Mouse (Mus musculus) heart, embryonic 16.5 days (tissue): ENCODE data around the gene Tmem8. TPM values are rescaled to one million over a fixed set of nuclear protein-coding genes. Genes with fewer than 3 reads are reported as not detected.

Source experiments
- ATAC-seq: fragments of 200-750 bp; cut with Nextera tagmentation; replicated peaks from 2 replicates; pipeline ENCODE4 v1.8.0; 2017; ENCODE audit warnings: moderate number of reproducible peaks; ENCODE audit not compliant: insufficient read depth, low FRiP score; ENCODE audit errors: extremely low read depth
- H3K27ac ChIP-seq: fragments of 300-500 bp; sonication (generic); 2 replicates; pipeline ENCODE4 v1.5.1; 2014; ENCODE audit warnings: mild to moderate bottlenecking, low read length, control low read depth, moderate library complexity
- H3K27me3 ChIP-seq: fragments of 300-500 bp; sonication (generic); 2 replicates; pipeline ENCODE4 v1.6.1; 2014; ENCODE audit warnings: low read length, mixed read lengths; ENCODE audit not compliant: control insufficient read depth, insufficient read depth
- H3K36me3 ChIP-seq: fragments of 300-500 bp; sonication (generic); 2 replicates; pipeline ENCODE4 v1.6.1; 2014; ENCODE audit not compliant: control insufficient read depth, insufficient read depth
- H3K4me1 ChIP-seq: fragments of 300-500 bp; sonication (generic); 2 replicates; pipeline ENCODE4 v1.6.1; 2014; ENCODE audit warnings: low read length, mixed read lengths; ENCODE audit not compliant: control insufficient read depth, insufficient read depth
- H3K4me2 ChIP-seq: fragments of 300-500 bp; sonication (generic); 2 replicates; pipeline ENCODE4 v1.6.1; 2014; ENCODE audit warnings: low read depth, mild to moderate bottlenecking, control low read depth, low read length
- H3K4me3 ChIP-seq: fragments of 300-500 bp; sonication (generic); 2 replicates; pipeline ENCODE4 v1.5.1; 2014; ENCODE audit warnings: mild to moderate bottlenecking, control low read depth, low read length
- H3K9ac ChIP-seq: fragments of 300-500 bp; sonication (generic); 2 replicates; pipeline ENCODE4 v1.6.1; 2014; ENCODE audit warnings: low read length, control low read depth
- H3K9me3 ChIP-seq: fragments of 300-500 bp; sonication (generic); replicated peaks from 2 replicates; pipeline ENCODE4 v1.6.1; 2016; ENCODE audit warnings: low read length; ENCODE audit not compliant: control insufficient read depth
- WGBS: fragments of 180-500 bp; shearing (Covaris S2); extraction: QIAGEN DNeasy Blood & Tissue Kit; methylation state at CpG from one replicate; pipeline ENCODE4 v1.1.7; 2014; 5-methylcytosine and 5-hydroxymethylcytosine counted together
- polyA plus RNA-seq: library from polyadenylated mRNA; unstranded; fragments of >200 nt; fragmentation: Nextera tagmentation; extraction: Ambion mirVana; gene quantifications from 2 replicates; pipeline ENCODE4 v1.2.1, GENCODE M21; 2015

Gene Tmem8
- polyA plus RNA-seq, result 0.87 and 1.0 TPM in 2 replicates

- Histone ChIP-seq H3K27ac (no peak within 1 kb of the TSS), H3K27me3 (peaks cover 73% of the 10 kb centered on the region), H3K9ac (peak within 1 kb of the TSS; percentile 75), H3K4me1 (peaks cover 7% of the 10 kb centered on the region; the same call in 1 of the 2 replicates), H3K36me3 (no peaks in the 10 kb centered on the region), H3K9me3 (no peaks in the 10 kb centered on the region), H3K4me3 (peak within 1 kb of the TSS; percentile 72), H3K4me2 (peak within 1 kb of the TSS; percentile 86)
- under 1% methylated on average over 75 of the region's 75 CpGs for WGBS
- peak; percentile 69 for ATAC-seq
These were observed at the start of gene Tmem8 for GRCm38 (mm10) chr17:26113181-26113948. TSS of gene Tmem8 (plus strand) at chr17:26113299.

DNA sequence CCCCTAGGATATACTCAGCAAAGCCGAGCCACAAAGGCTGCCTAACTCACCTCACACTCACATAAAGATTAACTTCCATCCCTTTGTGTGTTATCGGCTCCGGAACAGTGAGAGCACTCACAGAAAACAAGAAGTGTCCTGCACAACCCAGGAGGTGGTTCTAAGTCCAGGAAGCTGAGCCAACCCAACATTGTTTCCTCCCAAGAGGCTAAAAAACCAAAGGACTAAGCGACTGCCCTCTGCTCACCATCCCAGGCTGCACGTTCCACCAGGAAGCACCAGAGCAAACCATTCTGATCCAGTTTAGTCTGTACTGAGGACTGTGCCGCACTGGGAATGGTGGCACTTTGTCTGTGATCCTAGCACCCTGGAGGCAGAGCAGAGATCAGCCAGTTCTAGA is 48.2 kb upstream of the Tmem8 start:
- Histone ChIP-seq H3K27ac (peak overlapping the region; percentile 56; the same call in 1 of the 2 replicates), H3K27me3 (no peaks in the 10 kb centered on the region), H3K4me2 (peak overlapping the region; percentile 30; the same call in 1 of the 2 replicates), H3K9ac (0 out of 2 replicates have a peak overlapping the region, but pooled peaks have one; percentile 23), H3K4me3 (no peak overlapping the region), H3K36me3 (no peaks in the 10 kb centered on the region), H3K9me3 (no peaks in the 10 kb centered on the region), H3K4me1 (peaks cover 34% of the 10 kb centered on the region)
- ATAC-seq, result no peak
- 63% methylated on average over 6 of the region's 6 CpGs for WGBS

DNA sequence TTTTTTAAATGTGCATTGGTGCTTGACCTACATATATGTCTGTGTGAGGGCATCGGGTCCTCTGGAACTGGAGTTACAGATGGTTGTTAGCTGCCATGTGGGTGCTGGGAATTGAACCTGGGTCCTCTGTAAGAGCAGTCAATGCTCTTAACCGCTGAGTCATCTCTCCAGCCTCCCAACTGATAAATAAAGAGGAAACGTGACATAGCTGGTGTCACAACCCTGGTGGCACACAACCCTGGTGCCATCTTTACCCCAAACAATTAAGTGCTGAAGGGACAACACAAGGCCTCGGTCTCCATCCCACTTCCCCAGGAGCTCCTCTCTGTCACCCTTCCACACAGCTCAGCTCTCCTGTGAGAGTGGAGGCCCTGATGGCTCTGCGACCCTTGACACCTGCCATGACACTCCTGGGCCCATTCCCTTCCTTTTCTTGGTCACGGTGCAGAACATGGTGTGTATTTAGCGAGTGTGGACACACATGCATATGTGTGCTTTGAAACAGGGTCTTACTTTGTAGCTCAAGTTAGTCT is 46.5 kb upstream of the Tmem8 start:
- no peak for ATAC-seq
- peak overlapping the region; percentile 99 for H3K4me2 ChIP-seq
- peak overlapping the region; percentile 78 for H3K4me3 ChIP-seq
- H3K9me3 ChIP-seq, result no peaks in the 10 kb centered on the region
- H3K9ac ChIP-seq, result no peak overlapping the region
- H3K27me3 ChIP-seq, result 0 out of 2 replicates have a peak, but pooled peaks cover 3% of the 10 kb centered on the region
- 93% methylated on average over 7 of the region's 7 CpGs for WGBS
- H3K27ac ChIP-seq, result no peak overlapping the region
- H3K4me1 ChIP-seq, result peaks cover 38% of the 10 kb centered on the region
- no peaks in the 10 kb centered on the region for H3K36me3 ChIP-seq

- Histone ChIP-seq H3K27me3 (peaks cover 5% of the 10 kb centered on the region; the same call in 1 of the 2 replicates), H3K9me3 (no peaks in the 10 kb centered on the region), H3K36me3 (no peaks in the 10 kb centered on the region), H3K4me2 (peak overlapping the region; percentile 99), H3K4me1 (peaks cover 38% of the 10 kb centered on the region), H3K4me3 (peak overlapping the region; percentile 78), H3K9ac (peak overlapping the region; percentile 90), H3K27ac (peak overlapping the region; percentile 67; the same call in 1 of the 2 replicates)
- 0 out of 2 replicates have a peak, but pooled peaks have one; percentile 14 for ATAC-seq
- WGBS, result under 1% methylated on average over 44 of the region's 44 CpGs
These were observed 44.9 kb upstream of the Tmem8 start for GRCm38 (mm10) chr17:26068024-26068830.

DNA sequence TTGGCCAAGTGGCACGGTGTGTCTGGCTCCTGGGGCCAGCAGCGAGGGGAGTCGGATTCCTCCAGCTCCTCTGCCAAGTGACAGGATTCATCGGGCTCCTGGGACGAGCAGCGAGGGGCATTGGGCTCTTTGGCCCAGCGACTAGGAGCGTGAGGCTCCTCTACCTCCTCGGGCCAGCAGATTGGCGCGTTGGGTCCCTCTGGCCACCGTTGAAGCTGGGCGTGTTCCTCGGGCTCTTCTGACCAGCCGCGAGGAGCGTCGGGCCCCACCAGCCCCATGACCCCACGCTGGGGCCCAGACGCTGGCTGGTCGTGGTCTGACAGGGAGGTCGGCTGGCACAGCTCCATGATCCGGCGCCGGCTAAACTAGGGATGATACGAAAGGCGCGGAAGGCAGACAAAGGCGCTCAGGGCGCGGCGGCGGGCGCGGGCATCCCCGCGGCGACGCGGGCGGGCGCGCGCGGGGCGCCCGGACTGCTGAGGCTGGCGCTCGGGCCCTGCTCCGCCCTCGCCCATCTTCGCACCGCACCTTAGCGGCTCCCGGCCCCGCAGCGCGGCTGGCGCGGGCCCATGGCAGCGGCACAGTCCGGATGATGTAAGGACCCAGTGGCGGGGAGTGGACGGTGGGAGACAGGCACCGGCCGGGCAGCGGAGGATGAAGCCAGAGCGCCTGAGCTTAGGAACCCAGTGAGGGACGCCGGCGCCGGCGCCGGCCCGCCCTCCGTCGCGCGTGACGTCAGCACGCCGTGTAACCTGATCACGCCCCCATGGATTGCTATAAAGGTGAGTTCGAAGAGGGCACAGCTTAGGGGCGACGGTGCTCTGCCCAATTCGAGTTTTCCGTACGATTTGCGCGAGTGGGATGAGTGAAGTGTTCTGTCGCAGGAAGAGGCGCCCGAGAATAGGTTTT is 44.0 kb upstream of the Tmem8 start, which contains the start of gene Rab11fip3:
Rab11fip3 (minus strand) TSS at position 725 of the 909 bp plus-strand sequence.
- H3K4me1 ChIP-seq, result peaks cover 38% of the 10 kb centered on the region
- peak within 1 kb of the TSS; percentile 78 for H3K4me3 ChIP-seq
- no peaks in the 10 kb centered on the region for H3K9me3 ChIP-seq
- H3K4me2 ChIP-seq, result peak within 1 kb of the TSS; percentile 99
- peak; percentile 91 for ATAC-seq
- peaks cover 5% of the 10 kb centered on the region; the same call in 1 of the 2 replicates for H3K27me3 ChIP-seq
- H3K27ac ChIP-seq, result peak within 1 kb of the TSS; percentile 67
- H3K9ac ChIP-seq, result peak within 1 kb of the TSS; percentile 90
- under 1% methylated on average over 84 of the region's 94 CpGs for WGBS
- H3K36me3 ChIP-seq, result no peaks in the 10 kb centered on the region

GRCm38 (mm10) chr17:26070136-26070535 is 43.0 kb upstream of the Tmem8 start:
- no peak for ATAC-seq
- peak overlapping the region; percentile 99 for H3K4me2 ChIP-seq
- H3K9ac ChIP-seq, result peak overlapping the region; percentile 90
- H3K27me3 ChIP-seq, result peaks cover 5% of the 10 kb centered on the region; the same call in 1 of the 2 replicates
- 23% methylated on average over 6 of the region's 6 CpGs for WGBS
- H3K9me3 ChIP-seq, result no peaks in the 10 kb centered on the region
- peak overlapping the region; percentile 78 for H3K4me3 ChIP-seq
- H3K4me1 ChIP-seq, result peaks cover 31% of the 10 kb centered on the region
- H3K36me3 ChIP-seq, result no peaks in the 10 kb centered on the region
- no peak overlapping the region for H3K27ac ChIP-seq

GRCm38 (mm10) chr17:26075246-26075645 is 37.9 kb upstream of the Tmem8 start:
- Histone ChIP-seq H3K4me3 (no peak overlapping the region), H3K9me3 (no peaks in the 10 kb centered on the region), H3K27ac (no peak overlapping the region), H3K27me3 (peaks cover 5% of the 10 kb centered on the region; the same call in 1 of the 2 replicates), H3K4me1 (peaks cover under 1% of the 10 kb centered on the region), H3K9ac (no peak overlapping the region), H3K4me2 (no peak overlapping the region), H3K36me3 (no peaks in the 10 kb centered on the region)
- 51% methylated on average over 3 of the region's 3 CpGs for WGBS
- ATAC-seq, result no peak

- 75% methylated on average over 2 of the region's 2 CpGs for WGBS
These were observed 34.2 kb upstream of the Tmem8 start for GRCm38 (mm10) chr17:26078851-26079250.

More at GRCm38 (mm10) chr17:26078851-26079250, 34.2 kb upstream of the Tmem8 start:
- H3K4me3 ChIP-seq, result no peak overlapping the region
- H3K27me3 ChIP-seq, result no peaks in the 10 kb centered on the region
- H3K4me2 ChIP-seq, result no peak overlapping the region
- no peak overlapping the region for H3K9ac ChIP-seq
- no peak for ATAC-seq
- H3K27ac ChIP-seq, result no peak overlapping the region
- H3K36me3 ChIP-seq, result 0 out of 2 replicates have a peak, but pooled peaks cover 3% of the 10 kb centered on the region
- no peaks in the 10 kb centered on the region for H3K4me1 ChIP-seq
- no peaks in the 10 kb centered on the region for H3K9me3 ChIP-seq
